In genomic region chr19:41345028-41345741, GRCm38 (mm10) we compare ENCODE assay signal across 8 mouse cellular contexts. TPM values are rescaled to one million over a fixed set of nuclear protein-coding genes. Genes with fewer than 3 reads are reported as not detected.
DNase-seq lines count a peak whose midpoint lies in the region; ATAC-seq and TF ChIP-seq lines count a peak whose summit lies in the region.

No protein-coding gene starts in this region.

- peak overlapping the region; percentile 40 for H3K4me2 ChIP-seq in liver, embryonic 15.5 days

- no peak for TF ChIP-seq CTCF in layer of hippocampus, adult 2 months (conservative IDR thresholded peaks at IDR 0.05)

- no peaks in the 10 kb centered on the region for H3K36me3 ChIP-seq in liver, embryonic 15.5 days (replicated peaks)

- H3K9me3 ChIP-seq in liver, embryonic 15.5 days (replicated peaks) = no peaks in the 10 kb centered on the region

- H3K27ac ChIP-seq in layer of hippocampus, adult 2 months = peak overlapping the region; percentile 15; the same call in 1 of the 2 replicates
- peak overlapping the region; percentile 61 for H3K27ac ChIP-seq in liver, embryonic 15.5 days (replicated peaks)

- peaks cover 37% of the 10 kb centered on the region for H3K4me1 ChIP-seq in liver, embryonic 15.5 days (replicated peaks)

- no peaks in the 10 kb centered on the region for H3K27me3 ChIP-seq in liver, embryonic 15.5 days

- H3K4me3 ChIP-seq in layer of hippocampus, adult 2 months = no peak overlapping the region; the same call in 1 of the 2 replicates
- H3K4me3 ChIP-seq in liver, embryonic 15.5 days (replicated peaks) = peak overlapping the region; percentile 17

- peak; percentile 76 for ATAC-seq in inflammation-experienced regulatory T-cells, adult 6 months
- ATAC-seq in liver, embryonic 15.5 days (ENCODE audit: insufficient read depth) = no peak

- 18% methylated on average over 11 of the region's 11 CpGs for WGBS in liver, embryonic 15.5 days (ENCODE audit: insufficient replicate concordance)

- H3K9ac ChIP-seq in liver, embryonic 15.5 days = no peak overlapping the region

- no peak for DNase-seq in layer of hippocampus, adult 2 months (ENCODE audit: low spot score in 2 of 2)
- DNase-seq in layer of hippocampus, adult 9-10 months (ENCODE audit: low spot score) = no peak
- peak; percentile 41 for DNase-seq in brain, adult 2 months (ENCODE audit: low read depth, low spot score)
- DNase-seq in spleen, postnatal 14 days (ENCODE audit: low spot score in 2 of 2) = peak; percentile 37 to 40
- DNase-seq in cerebellum, postnatal 36 days = no peak
- no peak for DNase-seq in cerebellum, adult 8-10 months

RNA-seq across cellular contexts. Expression of gene Pik3ap1, which starts 39.7 kb away (rescaled TPM):
- 1 to 10 TPM; 2.0 to 2.1 TPM for total RNA-seq in layer of hippocampus, adult 2 months (2021)
- 1 to 10 TPM; 2.5 to 5.5 (median 3.8) TPM for polyA plus RNA-seq in inflammation-experienced regulatory T-cells, adult 6 months (2017; shearing (Covaris generic))
- 11.3 and 14.3 TPM in 2 replicates for polyA plus RNA-seq in liver, embryonic 15.5 days (2015; fragmentation: Nextera tagmentation; extraction: Ambion mirVana)

Comparison
In these comparisons a context has a peak if more than half of its experiments do, and no peak if none do; other contexts are left out.
1. DNase-seq: peak in brain, adult 2 months (single experiment) and spleen, postnatal 14 days (2 of 2); none in layer of hippocampus, adult 2 months (0 of 2), layer of hippocampus, adult 9-10 months (single experiment), cerebellum, postnatal 36 days (0 of 2) and cerebellum, adult 8-10 months (single experiment).